Mouse (Mus musculus) CH12.LX (cell line): ENCODE data around the gene Olfr467.
"Not testable (repeated sequence)": the region's sequence is repeated elsewhere in the genome, so short reads cannot be mapped to it uniquely, and the experiment has no call there.

Source experiments
- CTCF ChIP-seq, 2 experiments: IDR thresholded peaks in 1 of 2; conservative IDR thresholded peaks in 1 of 2; 2 replicates each; pipeline ENCODE4 v1.5.1; 2011 to 2012; ENCODE audit warnings: low read depth in 2 of 2, low read length in 2 of 2, improper control_type of control experiment in 1 of 2, inconsistent platforms in 1 of 2, mild to moderate bottlenecking in 1 of 2, moderate library complexity in 1 of 2
- E2F4 ChIP-seq: IDR thresholded peaks from 2 replicates; pipeline ENCODE4 v1.6.1; 2011; ENCODE audit warnings: low read depth, low read length, improper control_type of control experiment; ENCODE audit not compliant: insufficient replicate concordance
- EP300 ChIP-seq: IDR thresholded peaks from 2 replicates; pipeline ENCODE4 v1.6.1; 2011; ENCODE audit warnings: low read length, improper control_type of control experiment
- ETS1 ChIP-seq: conservative IDR thresholded peaks from 2 replicates; pipeline ENCODE4 v1.6.1; 2012; ENCODE audit warnings: low read depth, mild to moderate bottlenecking, inconsistent platforms, low read length, improper control_type of control experiment, moderate library complexity
- JUND ChIP-seq: conservative IDR thresholded peaks from 2 replicates; pipeline ENCODE4 v1.6.1; 2011; ENCODE audit warnings: low read depth, low read length, improper control_type of control experiment
- KAT2A ChIP-seq: IDR thresholded peaks from 2 replicates; pipeline ENCODE4 v1.6.1; 2012; ENCODE audit warnings: low read length, improper control_type of control experiment, inconsistent platforms; ENCODE audit not compliant: insufficient replicate concordance
- MAX ChIP-seq: IDR thresholded peaks from 2 replicates; pipeline ENCODE4 v1.6.1; 2011; ENCODE audit warnings: low read length, improper control_type of control experiment
- MAZ ChIP-seq: IDR thresholded peaks from 2 replicates; pipeline ENCODE4 v1.6.1; 2012; ENCODE audit warnings: low read depth, mild to moderate bottlenecking, inconsistent platforms, low read length, improper control_type of control experiment, moderate library complexity
- MYC ChIP-seq: IDR thresholded peaks from 2 replicates; pipeline ENCODE4 v1.6.1; 2011; ENCODE audit warnings: low read depth, mild to moderate bottlenecking, improper control_type of control experiment, low read length
- NRF1 ChIP-seq: IDR thresholded peaks from 2 replicates; pipeline ENCODE4 v1.6.1; 2014; ENCODE audit warnings: low read depth, mild to moderate bottlenecking, inconsistent platforms, low read length, improper control_type of control experiment, moderate library complexity
- POLR2A ChIP-seq: IDR thresholded peaks from 2 replicates; pipeline ENCODE4 v1.6.1; 2011; ENCODE audit warnings: low read depth, mild to moderate bottlenecking, improper control_type of control experiment, low read length
- POLR2AphosphoS2 ChIP-seq: IDR thresholded peaks from 2 replicates; pipeline ENCODE4 v1.6.1; 2011; ENCODE audit warnings: low read depth, low read length, improper control_type of control experiment
- RCOR1 ChIP-seq: conservative IDR thresholded peaks from 2 replicates; pipeline ENCODE4 v1.6.1; 2012; ENCODE audit warnings: low read depth, mild to moderate bottlenecking, inconsistent platforms, low read length, improper control_type of control experiment
- USF1 ChIP-seq: IDR thresholded peaks from 2 replicates; pipeline ENCODE4 v1.6.1; 2014; ENCODE audit warnings: low read depth, mild to moderate bottlenecking, inconsistent platforms, low read length, improper control_type of control experiment

DNA sequence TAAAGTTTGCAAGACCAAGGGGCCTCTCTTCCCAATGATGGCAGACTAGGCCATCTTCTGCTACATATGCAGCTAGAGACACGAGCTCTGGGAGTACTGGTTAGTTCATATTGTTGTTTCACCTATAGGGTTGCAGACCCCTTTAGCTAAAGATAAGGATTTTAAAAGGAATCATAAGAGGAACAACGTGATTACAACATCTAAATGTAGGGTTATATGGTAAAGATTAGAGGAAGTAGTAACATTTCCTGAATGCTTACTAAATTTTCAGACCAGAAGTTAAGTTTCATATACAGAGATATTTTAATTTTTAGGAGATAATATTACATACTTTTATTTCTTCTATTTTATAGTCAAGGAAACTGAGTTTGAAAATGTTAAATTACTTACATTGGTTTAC lies 11.8 kb downstream of the Olfr467 start:
- TF ChIP-seq EP300; CTCF (conservative IDR thresholded peaks at IDR 0.05 in 1 of 2, IDR thresholded peaks at IDR 0.05 in 1 of 2; ENCODE audit: low read depth in 2 of 2, low read length in 2 of 2); MYC; POLR2A; MAZ; KAT2A; POLR2AphosphoS2; NRF1; ETS1; USF1; RCOR1; JUND; E2F4; MAX: not testable (repeated sequence)
